Mouse (Mus musculus): Measurements from ENCODE around the gene Gm42420. TPM values are rescaled to one million over a fixed set of nuclear protein-coding genes. Genes with fewer than 3 reads are reported as not detected.

The Gm42420 gene
- polyA plus RNA-seq, 1 experiment from 2014 or later: 0.58 TPM

DNA sequence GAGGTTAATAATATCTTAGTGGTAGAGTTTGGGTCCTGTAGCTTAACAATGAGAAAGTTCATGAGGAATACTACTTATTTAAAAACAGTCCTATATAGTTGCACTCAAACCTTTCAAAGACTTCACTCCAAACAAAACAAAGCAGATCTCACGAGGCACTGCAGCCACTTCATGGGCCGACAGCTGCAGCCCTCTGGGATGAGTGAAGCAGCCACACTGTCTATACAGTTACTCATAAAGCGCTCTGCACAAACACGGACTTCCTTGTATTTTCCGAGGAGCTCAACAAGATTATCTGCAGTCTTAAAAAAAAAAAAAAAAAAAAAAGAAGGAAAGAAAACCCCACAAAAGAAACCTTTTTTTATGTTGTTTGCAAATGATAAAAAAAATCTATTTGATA is 21.8 kb downstream of the Gm42420 start:
- DNase-seq (no peak), ATAC-seq (ENCODE audit: low FRiP score, low TSS enrichment) (no peak)
- H3K9ac ChIP-seq (replicated peaks; ENCODE audit: low read length): no peak overlapping the region
- 76% methylated on average over 5 of the region's 5 CpGs for WGBS
- no peaks in the 10 kb centered on the region for H3K4me1 ChIP-seq (ENCODE audit: control insufficient read depth, insufficient read depth, low read length)
- H3K27ac ChIP-seq (replicated peaks; ENCODE audit: low read depth, low read length): no peak overlapping the region
- H3K9me3 ChIP-seq (ENCODE audit: control insufficient read depth, low read length): no peaks in the 10 kb centered on the region
- peaks cover 31% of the 10 kb centered on the region for H3K36me3 ChIP-seq (ENCODE audit: control insufficient read depth, insufficient read depth, low read length)
- no peaks in the 10 kb centered on the region for H3K27me3 ChIP-seq (ENCODE audit: control insufficient read depth, insufficient read depth, low read length)
- no peak overlapping the region for H3K4me3 ChIP-seq (replicated peaks; ENCODE audit: low read depth, low read length)
- H3K4me2 ChIP-seq (ENCODE audit: low read length): no peak overlapping the region

DNA sequence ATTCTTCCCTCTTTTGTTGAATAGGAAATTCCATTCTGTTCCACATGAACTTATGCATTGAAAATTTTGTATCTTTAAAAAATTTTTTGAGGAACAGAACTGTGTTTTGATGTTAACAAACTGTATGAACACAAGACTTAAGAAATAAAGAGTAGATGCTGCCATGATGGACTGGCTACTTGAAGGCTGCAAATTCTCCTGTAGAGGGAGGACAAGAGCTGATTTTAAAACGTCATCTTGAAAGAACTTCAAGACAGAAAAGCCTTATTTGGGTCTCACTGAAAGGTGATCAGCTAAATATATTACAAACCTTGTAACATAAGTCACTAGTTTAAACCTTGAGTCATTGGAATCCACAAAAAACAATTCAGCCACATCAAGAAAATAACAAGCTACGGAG is 24.7 kb downstream of the Gm42420 start:
- no peaks in the 10 kb centered on the region for H3K27me3 ChIP-seq (ENCODE audit: control insufficient read depth, insufficient read depth, low read length)
- no peak overlapping the region for H3K4me2 ChIP-seq (ENCODE audit: low read length)
- H3K9ac ChIP-seq (replicated peaks; ENCODE audit: low read length): no peak overlapping the region
- H3K9me3 ChIP-seq (ENCODE audit: control insufficient read depth, low read length): no peaks in the 10 kb centered on the region
- peaks cover 36% of the 10 kb centered on the region for H3K36me3 ChIP-seq (ENCODE audit: control insufficient read depth, insufficient read depth, low read length)
- DNase-seq (peak; percentile 44), ATAC-seq (ENCODE audit: low FRiP score, low TSS enrichment) (no peak)
- no peak overlapping the region for H3K27ac ChIP-seq (replicated peaks; ENCODE audit: low read depth, low read length)
- H3K4me1 ChIP-seq (ENCODE audit: control insufficient read depth, insufficient read depth, low read length): no peaks in the 10 kb centered on the region
- H3K4me3 ChIP-seq (replicated peaks; ENCODE audit: low read depth, low read length): no peak overlapping the region
- whole genome bisulfite sequencing: 75% methylated on average over 2 of the region's 2 CpGs

DNA sequence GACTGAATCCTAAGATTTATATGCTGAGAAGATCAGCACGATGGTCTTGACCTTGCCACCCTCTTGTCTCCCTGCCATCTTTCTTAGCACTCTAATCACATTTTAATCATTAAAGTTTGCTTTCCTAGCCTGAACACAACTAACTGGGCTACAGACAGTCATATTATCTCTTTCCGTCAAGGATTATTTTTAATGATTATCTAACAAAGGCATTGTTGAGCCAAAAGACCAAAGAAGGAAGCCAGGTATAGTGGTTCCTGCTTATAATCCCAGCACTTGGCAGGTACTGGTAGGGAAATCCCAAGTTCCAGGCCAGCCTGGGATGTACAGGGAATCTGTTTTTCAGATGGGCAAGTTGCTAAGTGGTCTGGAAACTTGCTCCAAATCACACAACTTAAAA is 25.7 kb downstream of the Gm42420 start:
- Histone ChIP-seq H3K9ac (replicated peaks; ENCODE audit: low read length) (no peak overlapping the region), H3K27me3 (ENCODE audit: control insufficient read depth, insufficient read depth, low read length) (no peaks in the 10 kb centered on the region), H3K9me3 (ENCODE audit: control insufficient read depth, low read length) (no peaks in the 10 kb centered on the region), H3K4me3 (replicated peaks; ENCODE audit: low read depth, low read length) (no peak overlapping the region), H3K36me3 (ENCODE audit: control insufficient read depth, insufficient read depth, low read length) (peaks cover 46% of the 10 kb centered on the region), H3K27ac (replicated peaks; ENCODE audit: low read depth, low read length) (no peak overlapping the region), H3K4me2 (ENCODE audit: low read length) (no peak overlapping the region), H3K4me1 (ENCODE audit: control insufficient read depth, insufficient read depth, low read length) (no peaks in the 10 kb centered on the region)
- ATAC-seq (ENCODE audit: low FRiP score, low TSS enrichment): no peak
- 96% methylated on average over 2 of the region's 2 CpGs for WGBS
- no peak for DNase-seq

Other genes with a start within 250 kb of the Gm42420 start
- gene Slc37a3, start 208.1 kb upstream of the Gm42420 start, polyA plus RNA-seq (2014; fragmentation: Nextera tagmentation; extraction: Ambion mirVana): 58.4 and 69.3 TPM in 2 replicates
- 0.17 TPM in 1 of 2 replicates, not detected in the other for gene Rab19, start 204.6 kb upstream of the Gm42420 start, polyA plus RNA-seq (2014; fragmentation: Nextera tagmentation; extraction: Ambion mirVana)
- 244 and 294 TPM in 2 replicates for gene Mkrn1, start 165.3 kb upstream of the Gm42420 start, polyA plus RNA-seq (2014; fragmentation: Nextera tagmentation; extraction: Ambion mirVana)
- gene Dennd2a, start 27.9 kb upstream of the Gm42420 start, polyA plus RNA-seq (2014; fragmentation: Nextera tagmentation; extraction: Ambion mirVana): 23.3 and 31.5 TPM in 2 replicates
- gene Adck2, start 11.9 kb upstream of the Gm42420 start, polyA plus RNA-seq (2014; fragmentation: Nextera tagmentation; extraction: Ambion mirVana): 34.5 and 48.7 TPM in 2 replicates
- 404 and 530 TPM in 2 replicates for gene Ndufb2, start 6.8 kb downstream of the Gm42420 start, polyA plus RNA-seq (2014; fragmentation: Nextera tagmentation; extraction: Ambion mirVana)
- 22.5 and 25.9 TPM in 2 replicates for gene Braf, start 139.7 kb downstream of the Gm42420 start, polyA plus RNA-seq (2014; fragmentation: Nextera tagmentation; extraction: Ambion mirVana)
- 192 and 205 TPM in 2 replicates for gene Mrps33, start 225.2 kb downstream of the Gm42420 start, polyA plus RNA-seq (2014; fragmentation: Nextera tagmentation; extraction: Ambion mirVana)